Comparison of ENCODE assay signal across 18 mouse cellular contexts in genomic region chr9:90135963-90136677, GRCm38 (mm10). TPM values are rescaled to one million over a fixed set of nuclear protein-coding genes. Genes with fewer than 3 reads are reported as not detected.
DNase-seq lines count a peak whose midpoint lies in the region; ATAC-seq and TF ChIP-seq lines count a peak whose summit lies in the region.
"Had no signal": no experiment of that assay in that cellular context is flagged by ENCODE, and none has a peak within 500 bp of the region (broad histone marks: within the 10 kb centered on the region; RNA-seq: fewer than 3 reads in every experiment).

No protein-coding gene starts in this region.

- no peak overlapping the region for H3K4me2 ChIP-seq in kidney, embryonic 16.5 days (replicated peaks; ENCODE audit: low read depth, low read length)
- no peak overlapping the region for H3K4me2 ChIP-seq in kidney, embryonic 14.5 days (replicated peaks; ENCODE audit: low read depth, low read length)
- no peak overlapping the region for H3K4me2 ChIP-seq in midbrain, embryonic 13.5 days (replicated peaks)
- H3K4me2 ChIP-seq in midbrain, embryonic 14.5 days (ENCODE audit: low read length) = no peak overlapping the region
- H3K4me2 ChIP-seq: embryonic facial prominence, embryonic 15.5 days; forebrain, embryonic 15.5 days; neural tube, embryonic 13.5 days had no signal

- H3K27ac ChIP-seq in kidney, embryonic 16.5 days (ENCODE audit: low read length) = no peak overlapping the region
- no peak overlapping the region for H3K27ac ChIP-seq in kidney, embryonic 14.5 days (ENCODE audit: low read depth, low read length)
- no peak overlapping the region for H3K27ac ChIP-seq in midbrain, embryonic 13.5 days
- no peak overlapping the region for H3K27ac ChIP-seq in midbrain, embryonic 14.5 days (replicated peaks; ENCODE audit: low read depth, low read length)
- H3K27ac ChIP-seq in gastrocnemius, adult 2 months = no peak overlapping the region
- H3K27ac ChIP-seq: embryonic facial prominence, embryonic 15.5 days; forebrain, embryonic 15.5 days; heart, embryonic 10.5 days; neural tube, embryonic 13.5 days had no signal

- no peaks in the 10 kb centered on the region for H3K27me3 ChIP-seq in kidney, embryonic 16.5 days (ENCODE audit: insufficient read depth, low read length)
- no peaks in the 10 kb centered on the region for H3K27me3 ChIP-seq in kidney, embryonic 14.5 days (ENCODE audit: control insufficient read depth, insufficient read depth, low read length)
- H3K27me3 ChIP-seq in midbrain, embryonic 13.5 days = no peaks in the 10 kb centered on the region
- no peaks in the 10 kb centered on the region for H3K27me3 ChIP-seq in midbrain, embryonic 14.5 days (ENCODE audit: control insufficient read depth, insufficient read depth, low read length)
- H3K27me3 ChIP-seq: embryonic facial prominence, embryonic 15.5 days; forebrain, embryonic 15.5 days; neural tube, embryonic 13.5 days had no signal

- H3K9ac ChIP-seq in kidney, embryonic 16.5 days (replicated peaks; ENCODE audit: low read length) = no peak overlapping the region
- no peak overlapping the region for H3K9ac ChIP-seq in kidney, embryonic 14.5 days (ENCODE audit: low read depth, low read length)
- no peak overlapping the region for H3K9ac ChIP-seq in midbrain, embryonic 13.5 days (replicated peaks)
- no peak overlapping the region for H3K9ac ChIP-seq in midbrain, embryonic 14.5 days (replicated peaks; ENCODE audit: low read length)
- H3K9ac ChIP-seq: embryonic facial prominence, embryonic 15.5 days; forebrain, embryonic 15.5 days; neural tube, embryonic 13.5 days had no signal

- intact Hi-C loops in gastrocnemius, adult 2 months (cut with DNase I) = no loop called here

- peak; percentile 62 for ATAC-seq in kidney, embryonic 16.5 days (ENCODE audit: low FRiP score, low TSS enrichment)
- ATAC-seq in kidney, embryonic 14.5 days (ENCODE audit: low FRiP score, low TSS enrichment) = no peak
- ATAC-seq in midbrain, embryonic 13.5 days = peak; percentile 30; the same call in 1 of the 2 replicates
- no peak for ATAC-seq in midbrain, embryonic 14.5 days (ENCODE audit: low FRiP score, low TSS enrichment)
- ATAC-seq: forebrain, embryonic 15.5 days; intestine, postnatal 0 days had no signal

- H3K9me3 ChIP-seq in kidney, embryonic 16.5 days (ENCODE audit: low read length) = 0 out of 2 replicates have a peak, but pooled peaks cover 3% of the 10 kb centered on the region
- H3K9me3 ChIP-seq in kidney, embryonic 14.5 days (ENCODE audit: control insufficient read depth, low read length) = no peaks in the 10 kb centered on the region
- no peaks in the 10 kb centered on the region for H3K9me3 ChIP-seq in midbrain, embryonic 13.5 days
- no peaks in the 10 kb centered on the region for H3K9me3 ChIP-seq in midbrain, embryonic 14.5 days (ENCODE audit: control insufficient read depth, low read length)
- H3K9me3 ChIP-seq: embryonic facial prominence, embryonic 15.5 days; forebrain, embryonic 15.5 days; heart, embryonic 10.5 days; neural tube, embryonic 13.5 days had no signal

- WGBS in kidney, embryonic 16.5 days = 68% methylated on average over 9 of the region's 9 CpGs
- 83% methylated on average over 9 of the region's 9 CpGs for WGBS in kidney, embryonic 14.5 days
- 79% methylated on average over 9 of the region's 9 CpGs for WGBS in midbrain, embryonic 13.5 days
- 76% methylated on average over 9 of the region's 9 CpGs for WGBS in midbrain, embryonic 14.5 days

- no peaks in the 10 kb centered on the region for H3K36me3 ChIP-seq in kidney, embryonic 16.5 days (ENCODE audit: insufficient read depth, low read length)
- no peaks in the 10 kb centered on the region for H3K36me3 ChIP-seq in kidney, embryonic 14.5 days (ENCODE audit: control insufficient read depth, insufficient read depth, low read length)
- H3K36me3 ChIP-seq in midbrain, embryonic 13.5 days = no peaks in the 10 kb centered on the region
- no peaks in the 10 kb centered on the region for H3K36me3 ChIP-seq in midbrain, embryonic 14.5 days (ENCODE audit: control insufficient read depth, insufficient read depth, low read length)
- H3K36me3 ChIP-seq: embryonic facial prominence, embryonic 15.5 days; forebrain, embryonic 15.5 days; heart, embryonic 10.5 days; neural tube, embryonic 13.5 days had no signal

- peak; percentile 26 to 39 for DNase-seq in cerebellum, postnatal 10 days
- DNase-seq in cerebellum, adult 9-11 months = no peak
- no peak for DNase-seq in midbrain, embryonic 14.5 days
- peak; percentile 14 for DNase-seq in lung, postnatal 25 days (ENCODE audit: low spot score)
- DNase-seq in gastrocnemius, adult 2 months = no peak
- DNase-seq: adrenal gland, adult 8-10 months; gastrocnemius, postnatal 10 days; layer of hippocampus, adult 9-11 months; thymus, postnatal 4 days had no signal

- no peak overlapping the region for H3K4me3 ChIP-seq in kidney, embryonic 16.5 days (ENCODE audit: low read length)
- H3K4me3 ChIP-seq in kidney, embryonic 14.5 days (ENCODE audit: low read length) = no peak overlapping the region
- no peak overlapping the region for H3K4me3 ChIP-seq in midbrain, embryonic 13.5 days (replicated peaks)
- no peak overlapping the region for H3K4me3 ChIP-seq in midbrain, embryonic 14.5 days (replicated peaks; ENCODE audit: low read depth, low read length)
- H3K4me3 ChIP-seq in gastrocnemius, adult 2 months = no peak overlapping the region
- H3K4me3 ChIP-seq: embryonic facial prominence, embryonic 15.5 days; forebrain, embryonic 15.5 days; heart, embryonic 10.5 days; neural tube, embryonic 13.5 days had no signal

- TF ChIP-seq CTCF in gastrocnemius, adult 2 months (IDR thresholded peaks at IDR 0.05) = no peak

- H3K4me1 ChIP-seq in kidney, embryonic 16.5 days (ENCODE audit: insufficient read depth, low read length) = no peaks in the 10 kb centered on the region
- no peaks in the 10 kb centered on the region for H3K4me1 ChIP-seq in kidney, embryonic 14.5 days (ENCODE audit: control insufficient read depth, insufficient read depth, low read length)
- H3K4me1 ChIP-seq in midbrain, embryonic 13.5 days (replicated peaks) = no peaks in the 10 kb centered on the region
- H3K4me1 ChIP-seq in midbrain, embryonic 14.5 days (ENCODE audit: control insufficient read depth, insufficient read depth, low read length) = no peaks in the 10 kb centered on the region
- H3K4me1 ChIP-seq: embryonic facial prominence, embryonic 15.5 days; forebrain, embryonic 15.5 days; neural tube, embryonic 13.5 days had no signal

RNA-seq across cellular contexts. Expression of gene Morf4l1, which starts 21.5 kb away (rescaled TPM):
- 444 and 471 TPM in 2 replicates for polyA plus RNA-seq in kidney, embryonic 16.5 days (2015; fragmentation: Nextera tagmentation; extraction: Ambion mirVana)
- polyA plus RNA-seq in kidney, embryonic 14.5 days (2014; fragmentation: Nextera tagmentation; extraction: Ambion mirVana) = 467 and 551 TPM in 2 replicates
- 575 and 608 TPM in 2 replicates for polyA plus RNA-seq in midbrain, embryonic 13.5 days (2015; fragmentation: Nextera tagmentation; extraction: Ambion mirVana)
- polyA plus RNA-seq in midbrain, embryonic 14.5 days (2014; fragmentation: Nextera tagmentation; extraction: Ambion mirVana) = 616 and 659 TPM in 2 replicates
- 100 to 1,000 TPM; 189 to 208 TPM for total RNA-seq in gastrocnemius, adult 2 months (2021)

RNA-seq across cellular contexts. Expression of gene Adamts7, which starts 26.7 kb away (rescaled TPM):
- polyA plus RNA-seq in kidney, embryonic 16.5 days (2015; fragmentation: Nextera tagmentation; extraction: Ambion mirVana) = 16.5 and 17.5 TPM in 2 replicates
- polyA plus RNA-seq in kidney, embryonic 14.5 days (2014; fragmentation: Nextera tagmentation; extraction: Ambion mirVana) = 10.0 and 10.6 TPM in 2 replicates
- polyA plus RNA-seq in midbrain, embryonic 13.5 days (2015; fragmentation: Nextera tagmentation; extraction: Ambion mirVana) = 13.4 and 17.8 TPM in 2 replicates
- polyA plus RNA-seq in midbrain, embryonic 14.5 days (2014; fragmentation: Nextera tagmentation; extraction: Ambion mirVana) = 8.1 and 10.7 TPM in 2 replicates
- total RNA-seq in gastrocnemius, adult 2 months (2021) = under 1 TPM; 0.41 to 0.59 TPM
- total RNA-seq: common myeloid progenitor, adult 5-6 weeks had no signal

Comparison
In these comparisons a context has a peak if more than half of its experiments do, and no peak if none do; other contexts are left out.
1. DNase-seq: peak in cerebellum, postnatal 10 days (2 of 2) and lung, postnatal 25 days (single experiment); none in cerebellum, adult 9-11 months (single experiment), midbrain, embryonic 14.5 days (single experiment) and gastrocnemius, adult 2 months (single experiment).
2. ATAC-seq: peak in kidney, embryonic 16.5 days (single experiment) and midbrain, embryonic 13.5 days (single experiment); none in kidney, embryonic 14.5 days (single experiment) and midbrain, embryonic 14.5 days (single experiment).